Mouse (Mus musculus) granulocyte monocyte progenitor cell, adult 5-6 weeks (primary cell): ENCODE data around the gene Tnr. TPM values are rescaled to one million over a fixed set of nuclear protein-coding genes. Genes with fewer than 3 reads are reported as not detected.

Experiments used
- ATAC-seq: replicated peaks from 2 replicates; pipeline ENCODE4 v1.8.0; 2016; ENCODE audit warnings: mild to moderate bottlenecking, moderate TSS enrichment, inconsistent platforms; ENCODE audit not compliant: poor library complexity, severe bottlenecking
- total RNA-seq, 2 experiments: library from RNA; stranded (forward) in 1 of 2; stranded (reverse) in 1 of 2; fragments of 200-712, 200-1000 nt in 1 of 2; fragments of >200 nt in 1 of 2; fragmentation: Nextera tagmentation in 1 of 2; gene quantifications; 2 replicates each; pipeline ENCODE4 v1.2.3; 2014 to 2017

The Tnr gene
- total RNA-seq, 2 experiments from 2014 or later, result not detected

DNA sequence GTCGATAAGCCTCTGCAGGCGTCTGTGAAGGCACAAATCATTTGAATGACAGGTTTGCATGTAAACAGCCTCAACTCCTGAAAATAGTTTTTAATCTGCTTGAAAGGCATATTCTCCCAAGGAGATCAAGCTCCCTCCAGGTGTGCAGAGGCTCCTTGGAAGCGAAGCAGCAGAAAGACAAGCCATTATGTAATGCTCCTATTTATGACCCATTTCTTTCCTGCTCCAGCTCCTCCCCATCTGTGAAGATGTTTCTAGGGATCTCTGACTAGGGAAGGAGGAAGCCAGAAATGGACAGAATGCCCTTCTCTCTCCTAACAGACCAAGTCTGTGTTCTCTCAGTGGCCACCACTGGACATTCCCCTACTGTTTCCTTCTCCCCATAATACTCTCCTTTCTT is 38.0 kb downstream of the Tnr start:
- ATAC-seq, result no peak

DNA sequence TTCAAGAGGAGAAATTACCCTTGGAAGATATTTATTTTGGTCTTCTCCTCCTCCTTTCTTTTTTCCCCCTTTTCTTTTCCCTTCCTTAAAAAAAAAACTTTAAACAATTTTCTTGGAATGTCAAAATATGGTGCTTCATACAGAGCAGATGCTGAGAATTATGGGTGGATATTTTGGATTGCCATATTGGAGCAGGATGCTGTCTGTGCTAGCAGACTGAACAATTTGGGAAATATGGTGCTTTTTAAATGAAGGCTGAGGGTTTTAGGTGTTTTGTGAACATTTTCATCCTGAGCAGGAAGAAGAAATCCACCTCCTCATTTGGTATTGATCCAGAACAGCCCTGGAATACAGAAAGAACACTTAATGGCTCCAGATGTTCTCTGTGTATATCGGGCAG is 41.6 kb downstream of the Tnr start:
- ATAC-seq, result no peak

GRCm38 (mm10) chr1:159566046-159566445 is 42.5 kb downstream of the Tnr start:
- ATAC-seq, result no peak

DNA sequence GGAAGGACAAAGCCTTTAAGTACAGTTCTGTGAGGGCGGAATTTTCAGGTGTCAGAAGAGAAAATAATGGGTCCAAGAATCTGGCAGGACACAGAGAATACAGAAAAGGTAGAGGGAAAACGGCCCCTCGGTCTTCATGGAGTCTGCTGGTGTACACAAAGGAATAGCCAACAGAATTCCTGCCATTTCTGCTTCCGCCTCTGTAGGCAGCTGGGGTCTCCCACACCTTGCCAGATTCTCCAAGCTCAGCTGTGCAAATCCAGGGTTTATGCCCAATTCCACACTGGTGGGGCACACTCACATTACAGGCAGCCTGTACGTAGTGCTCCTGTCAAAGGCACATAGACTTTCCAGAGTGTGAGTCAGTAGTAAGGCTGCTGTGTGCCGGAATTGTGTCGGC is 43.6 kb downstream of the Tnr start:
- no peak for ATAC-seq

DNA sequence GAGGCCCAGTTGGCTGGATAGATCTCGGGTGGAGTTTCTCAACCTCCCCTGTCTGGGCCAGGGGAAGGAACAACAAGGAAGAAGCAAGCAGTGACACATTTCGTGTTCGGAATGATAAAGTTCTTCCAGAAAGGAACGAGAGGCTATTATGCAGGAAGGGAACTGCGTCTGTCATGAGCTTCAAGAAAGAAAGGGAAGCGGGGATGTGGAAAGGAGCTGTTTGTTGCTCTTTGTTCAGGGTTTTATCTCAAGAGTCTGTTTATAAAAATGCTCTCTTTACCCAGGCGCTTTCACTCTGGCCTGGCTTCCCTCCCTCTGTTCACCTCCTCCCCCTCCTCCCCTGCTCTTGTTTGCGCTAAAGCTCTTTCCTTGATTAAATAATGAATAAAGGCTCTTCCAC is 46.7 kb downstream of the Tnr start:
- ATAC-seq, result no peak

GRCm38 (mm10) chr1:159570831-159571230 is 47.3 kb downstream of the Tnr start:
- no peak for ATAC-seq

- no peak for ATAC-seq
Measured at GRCm38 (mm10) chr1:159571951-159572350, 48.4 kb downstream of the Tnr start.

DNA sequence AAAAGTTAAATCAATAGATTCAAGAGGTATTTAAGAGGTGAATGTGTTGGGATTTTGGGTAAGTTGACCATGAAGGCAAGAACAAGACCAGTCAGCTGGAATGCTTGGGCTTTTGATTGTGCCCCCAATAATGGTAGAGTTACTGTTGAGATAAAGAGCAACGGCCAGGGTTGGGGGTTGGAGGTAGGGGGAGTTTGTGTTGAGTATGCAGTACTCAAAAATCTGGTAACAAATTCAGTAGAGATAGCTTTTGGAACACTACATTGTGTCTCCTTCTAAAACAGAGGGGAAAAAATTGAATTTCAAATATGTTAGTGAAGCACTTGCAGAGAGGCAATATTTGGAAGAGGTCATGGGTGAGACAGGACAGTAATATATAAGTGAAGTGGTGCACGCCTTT is 49.5 kb downstream of the Tnr start:
- no peak for ATAC-seq

- no peak for ATAC-seq
Measured at GRCm38 (mm10) chr1:159574661-159575060, 51.1 kb downstream of the Tnr start.

- ATAC-seq, result no peak
Measured at GRCm38 (mm10) chr1:159576246-159576645, 52.7 kb downstream of the Tnr start.

- ATAC-seq, result no peak
Measured at GRCm38 (mm10) chr1:159578391-159578790, 54.8 kb downstream of the Tnr start.

DNA sequence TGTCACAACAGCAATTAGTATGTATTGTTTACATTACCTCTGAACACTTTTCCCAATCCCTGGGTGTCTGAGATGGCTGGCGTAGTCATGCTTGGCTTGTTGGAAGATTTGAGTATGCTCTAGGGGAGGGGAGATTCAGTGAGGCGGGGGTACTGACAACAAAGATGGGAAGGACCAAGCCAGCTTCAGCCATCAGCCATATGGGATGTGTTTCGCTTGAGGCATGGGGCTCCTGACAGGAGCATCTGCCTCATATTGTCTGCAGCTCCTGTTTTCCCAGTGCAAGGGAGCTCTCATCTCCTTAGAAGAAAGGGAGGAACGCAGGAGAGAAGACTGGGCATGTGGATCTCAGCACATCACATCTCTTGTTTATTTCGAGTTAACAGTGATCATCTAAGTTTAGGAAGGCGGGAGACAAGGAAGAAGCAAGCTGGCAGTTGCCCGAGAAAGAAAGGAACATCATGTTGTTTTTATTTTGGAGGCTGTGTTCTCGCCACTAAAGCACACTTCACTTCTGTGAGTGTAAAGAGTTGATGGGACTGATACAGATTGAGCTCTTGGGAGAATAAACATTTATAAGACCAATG is 56.9 kb downstream of the Tnr start:
- ATAC-seq, result no peak

DNA sequence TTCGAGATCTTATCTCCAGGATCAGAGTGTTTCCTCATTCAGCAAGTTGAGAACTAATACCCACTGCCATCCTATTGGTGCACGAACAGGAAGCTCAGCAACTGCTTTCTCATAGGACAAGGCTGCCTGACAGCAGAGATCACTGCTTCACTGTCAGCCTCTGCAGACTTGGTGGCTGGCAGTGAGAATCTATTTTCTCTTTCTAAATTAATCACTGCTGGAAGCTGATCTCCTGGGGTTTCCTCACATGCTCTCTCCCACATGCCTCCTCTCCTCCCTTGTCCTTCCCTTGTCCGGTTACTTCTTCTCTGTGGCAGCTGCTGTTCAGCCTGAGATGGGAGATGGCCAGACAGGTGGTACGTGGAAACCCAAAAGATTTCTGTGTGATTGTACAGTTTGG is 60.3 kb downstream of the Tnr start:
- ATAC-seq, result no peak

GRCm38 (mm10) chr1:159588741-159589140 is 65.2 kb downstream of the Tnr start:
- ATAC-seq, result no peak

- no peak for ATAC-seq
Measured at GRCm38 (mm10) chr1:159594099-159595058, 70.8 kb downstream of the Tnr start.

GRCm38 (mm10) chr1:159595729-159596128 is 72.2 kb downstream of the Tnr start:
- ATAC-seq, result no peak

- peak; percentile 48 for ATAC-seq
Measured at GRCm38 (mm10) chr1:159596640-159597039, 73.1 kb downstream of the Tnr start.

DNA sequence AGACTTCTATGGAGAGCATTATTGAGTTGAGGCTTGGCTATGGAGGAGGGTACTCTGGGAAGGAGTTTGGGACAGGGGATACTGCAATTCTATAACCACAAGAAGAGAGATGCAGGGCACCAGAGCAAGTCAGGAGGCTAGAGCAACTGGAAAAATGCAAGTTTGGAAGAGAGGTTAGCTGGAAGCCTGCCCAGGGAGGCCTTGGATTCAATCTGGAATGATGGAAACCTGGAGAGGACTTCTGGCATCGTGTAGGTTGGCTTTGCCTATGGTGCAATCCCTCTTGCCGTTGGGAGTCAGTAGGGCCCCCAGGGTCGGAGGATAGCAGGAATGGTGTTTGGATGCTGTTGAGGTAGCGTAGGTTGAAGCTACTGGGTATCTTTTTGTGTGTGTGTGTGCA is 90.0 kb downstream of the Tnr start:
- no peak for ATAC-seq

DNA sequence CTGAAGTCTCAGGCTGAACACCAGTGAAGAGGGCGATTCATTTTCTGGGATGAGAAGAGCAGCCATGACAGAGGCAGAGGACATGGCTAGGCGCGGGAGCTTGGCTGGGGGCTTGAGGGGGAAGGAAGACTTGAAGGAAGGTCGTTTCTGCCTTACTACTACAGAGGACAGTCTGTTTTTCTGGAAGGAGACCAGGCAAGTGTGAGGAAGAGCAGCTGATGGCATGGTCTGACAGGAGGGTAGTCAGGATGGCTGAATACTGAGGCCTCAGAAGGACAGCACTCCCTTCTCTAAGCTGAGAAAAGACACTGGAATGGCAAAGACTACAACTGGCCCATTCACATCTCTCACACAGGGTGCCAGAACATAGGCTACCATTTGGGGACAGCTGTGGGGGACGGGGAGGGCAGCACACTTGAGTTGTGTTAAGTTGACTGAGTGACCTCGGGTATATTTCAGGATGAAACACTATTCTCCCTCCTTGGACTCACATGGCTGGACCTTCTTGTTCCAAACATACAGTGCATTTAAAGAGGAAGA is 90.6 kb downstream of the Tnr start:
- no peak for ATAC-seq

- ATAC-seq, result no peak
Measured at GRCm38 (mm10) chr1:159614644-159615431, 91.3 kb downstream of the Tnr start.

- ATAC-seq, result no peak
Measured at GRCm38 (mm10) chr1:159615686-159616085, 92.1 kb downstream of the Tnr start.
